ENCODE assay signal across 16 mouse cellular contexts in genomic region chr2:48123662-48124061, GRCm38 (mm10).
DNase-seq lines count a peak whose midpoint lies in the region; ATAC-seq lines count a peak whose summit lies in the region.
"Had no signal": no experiment of that assay in that cellular context is flagged by ENCODE, and none has a peak within 500 bp of the region (broad histone marks: within the 10 kb centered on the region; RNA-seq: fewer than 3 reads in every experiment).

No protein-coding gene starts in this region.

- 44% methylated on average over 7 of the region's 7 CpGs for WGBS in forebrain, embryonic 13.5 days
- WGBS in forebrain, embryonic 12.5 days = 54% methylated on average over 7 of the region's 7 CpGs
- WGBS in forebrain, embryonic 15.5 days = 29% methylated on average over 7 of the region's 7 CpGs

- peak; percentile 8 for DNase-seq in right cerebral cortex, adult 18-20 months
- DNase-seq in right cerebral cortex, postnatal 36 days (ENCODE audit: low spot score in 2 of 2) = no peak
- no peak for DNase-seq in gastrocnemius, postnatal 10 days
- no peak for DNase-seq in urinary bladder, postnatal 14 days (ENCODE audit: low spot score)
- DNase-seq: adrenal gland, adult 2 months; lung, postnatal 36 days; thymus, postnatal 25 days had no signal

- peak; percentile 80 for ATAC-seq in forebrain, embryonic 13.5 days
- ATAC-seq in forebrain, embryonic 12.5 days (ENCODE audit: low FRiP score) = no peak
- ATAC-seq in forebrain, embryonic 15.5 days (replicated peaks) = peak; percentile 69; the same call in 1 of the 2 replicates
- ATAC-seq: CD4-positive, CD25-positive, alpha-beta regulatory T cell, adult 4 months; hindbrain, embryonic 16.5 days had no signal

- H3K4me3 ChIP-seq in forebrain, embryonic 13.5 days = no peak overlapping the region
- no peak overlapping the region for H3K4me3 ChIP-seq in forebrain, embryonic 12.5 days (replicated peaks)
- H3K4me3 ChIP-seq in forebrain, embryonic 15.5 days = no peak overlapping the region
- H3K4me3 ChIP-seq: heart, embryonic 15.5 days; kidney, embryonic 15.5 days; stomach, embryonic 15.5 days had no signal

- H3K9ac ChIP-seq in forebrain, embryonic 13.5 days = no peak overlapping the region
- no peak overlapping the region for H3K9ac ChIP-seq in forebrain, embryonic 12.5 days
- H3K9ac ChIP-seq in forebrain, embryonic 15.5 days (replicated peaks) = no peak overlapping the region
- H3K9ac ChIP-seq: heart, embryonic 15.5 days; kidney, embryonic 15.5 days; liver, embryonic 14.5 days; stomach, embryonic 15.5 days had no signal

- H3K36me3 ChIP-seq in forebrain, embryonic 13.5 days (ENCODE audit: poor library complexity, severe bottlenecking) = no peaks in the 10 kb centered on the region
- H3K36me3 ChIP-seq in forebrain, embryonic 12.5 days (replicated peaks) = no peaks in the 10 kb centered on the region
- no peaks in the 10 kb centered on the region for H3K36me3 ChIP-seq in forebrain, embryonic 15.5 days
- H3K36me3 ChIP-seq: heart, embryonic 15.5 days; kidney, embryonic 15.5 days; stomach, embryonic 15.5 days had no signal

- H3K27ac ChIP-seq in forebrain, embryonic 13.5 days = no peak overlapping the region
- H3K27ac ChIP-seq in forebrain, embryonic 12.5 days = no peak overlapping the region
- no peak overlapping the region for H3K27ac ChIP-seq in forebrain, embryonic 15.5 days (replicated peaks)
- H3K27ac ChIP-seq: heart, embryonic 15.5 days; kidney, embryonic 15.5 days; liver, embryonic 14.5 days; stomach, embryonic 15.5 days had no signal

- 0 out of 2 replicates have a peak, but pooled peaks cover 4% of the 10 kb centered on the region for H3K4me1 ChIP-seq in forebrain, embryonic 13.5 days
- no peaks in the 10 kb centered on the region for H3K4me1 ChIP-seq in forebrain, embryonic 12.5 days
- H3K4me1 ChIP-seq in forebrain, embryonic 15.5 days = 0 out of 2 replicates have a peak, but pooled peaks cover 4% of the 10 kb centered on the region
- H3K4me1 ChIP-seq: heart, embryonic 15.5 days; kidney, embryonic 15.5 days; stomach, embryonic 15.5 days had no signal

- H3K4me2 ChIP-seq in forebrain, embryonic 13.5 days = no peak overlapping the region
- no peak overlapping the region for H3K4me2 ChIP-seq in forebrain, embryonic 12.5 days
- H3K4me2 ChIP-seq in forebrain, embryonic 15.5 days (replicated peaks) = no peak overlapping the region
- H3K4me2 ChIP-seq: heart, embryonic 15.5 days; kidney, embryonic 15.5 days; stomach, embryonic 15.5 days had no signal

- no peaks in the 10 kb centered on the region for H3K9me3 ChIP-seq in forebrain, embryonic 13.5 days (replicated peaks)
- H3K9me3 ChIP-seq in forebrain, embryonic 12.5 days = no peaks in the 10 kb centered on the region
- no peaks in the 10 kb centered on the region for H3K9me3 ChIP-seq in forebrain, embryonic 15.5 days
- H3K9me3 ChIP-seq: heart, embryonic 15.5 days; kidney, embryonic 15.5 days; stomach, embryonic 15.5 days had no signal

- H3K27me3 ChIP-seq in forebrain, embryonic 13.5 days = no peaks in the 10 kb centered on the region
- H3K27me3 ChIP-seq in forebrain, embryonic 12.5 days = no peaks in the 10 kb centered on the region
- H3K27me3 ChIP-seq in forebrain, embryonic 15.5 days = no peaks in the 10 kb centered on the region
- H3K27me3 ChIP-seq: heart, embryonic 15.5 days; kidney, embryonic 15.5 days; stomach, embryonic 15.5 days had no signal
